Mouse (Mus musculus) cerebellum, adult 11 months (tissue): ENCODE results near the gene Zdhhc12.
"Not testable (repeated sequence)": the region's sequence is repeated elsewhere in the genome, so short reads cannot be mapped to it uniquely, and the experiment has no call there.

Experiments
- DNase-seq: peaks from one replicate; pipeline ENCODE4 v3.0.0; 2022

Zdhhc12 gene

GRCm38 (mm10) chr2:30093471-30094207 is at the start of gene Zdhhc12:
Gene Zdhhc12 (minus strand): TSS chr2:30093648.
- DNase-seq, result peak; percentile 91

- DNase-seq, result peak; percentile 64
Measured at GRCm38 (mm10) chr2:30140021-30140420, 46.6 kb upstream of the Zdhhc12 start.

GRCm38 (mm10) chr2:30136458-30136857 is 43.0 kb upstream of the Zdhhc12 start:
- DNase-seq, result no peak

GRCm38 (mm10) chr2:30134928-30135620 is 41.6 kb upstream of the Zdhhc12 start:
- DNase-seq, result no peak

- DNase-seq, result no peak
Measured at GRCm38 (mm10) chr2:30134378-30134711, 40.9 kb upstream of the Zdhhc12 start.

- DNase-seq, result peak; percentile 96
Measured at GRCm38 (mm10) chr2:30133613-30134377, 40.3 kb upstream of the Zdhhc12 start, which contains the start of gene Tbc1d13. Gene Tbc1d13 (plus strand): TSS chr2:30133746.

GRCm38 (mm10) chr2:30132801-30133612 is 39.6 kb upstream of the Zdhhc12 start:
- no peak for DNase-seq

GRCm38 (mm10) chr2:30131240-30131639 is 37.8 kb upstream of the Zdhhc12 start:
- DNase-seq, result not testable (repeated sequence)

- no peak for DNase-seq
Measured at GRCm38 (mm10) chr2:30130156-30130555, 36.7 kb upstream of the Zdhhc12 start.

GRCm38 (mm10) chr2:30128789-30129188 is 35.3 kb upstream of the Zdhhc12 start:
- no peak for DNase-seq

- peak; percentile 92 for DNase-seq
Measured at GRCm38 (mm10) chr2:30124472-30125274, 31.2 kb upstream of the Zdhhc12 start, which contains the start of gene Zer1. Gene Zer1 (minus strand): TSS chr2:30124585.

- DNase-seq, result peak; percentile 45
Measured at GRCm38 (mm10) chr2:30123729-30124471, 30.5 kb upstream of the Zdhhc12 start.

GRCm38 (mm10) chr2:30122766-30123165 is 29.3 kb upstream of the Zdhhc12 start:
- no peak for DNase-seq

- no peak for DNase-seq
Measured at GRCm38 (mm10) chr2:30120269-30120668, 26.8 kb upstream of the Zdhhc12 start.

- DNase-seq, result no peak
Measured at GRCm38 (mm10) chr2:30119641-30120051, 26.2 kb upstream of the Zdhhc12 start.

GRCm38 (mm10) chr2:30112564-30112963 is 19.1 kb upstream of the Zdhhc12 start:
- no peak for DNase-seq

- DNase-seq, result no peak
Measured at GRCm38 (mm10) chr2:30111500-30111899, 18.1 kb upstream of the Zdhhc12 start.

- DNase-seq, result no peak
Measured at GRCm38 (mm10) chr2:30108260-30108659, 14.8 kb upstream of the Zdhhc12 start.

GRCm38 (mm10) chr2:30107646-30108045 is 14.2 kb upstream of the Zdhhc12 start:
- DNase-seq, result no peak

GRCm38 (mm10) chr2:30106364-30106763 is 12.9 kb upstream of the Zdhhc12 start:
- no peak for DNase-seq

- no peak for DNase-seq
Measured at GRCm38 (mm10) chr2:30100214-30100613, 6.8 kb upstream of the Zdhhc12 start.
